Mouse (Mus musculus) stomach, embryonic 14.5 days (tissue): Measurements from ENCODE around the gene Tmem184c. TPM values are rescaled to one million over a fixed set of nuclear protein-coding genes. Genes with fewer than 3 reads are reported as not detected.

Experiments used
- ATAC-seq: fragments of 200-750 bp; cut with Nextera tagmentation; 2 replicates; pipeline ENCODE4 v1.8.0; 2017; ENCODE audit warnings: low read depth, moderate TSS enrichment; ENCODE audit not compliant: insufficient number of reproducible peaks, insufficient read depth, low FRiP score
- H3K27ac ChIP-seq: fragments of 300-500 bp; sonication (generic); 2 replicates; pipeline ENCODE4 v1.5.1; 2014; ENCODE audit warnings: mild to moderate bottlenecking, low read length, moderate library complexity, mixed read lengths
- H3K27me3 ChIP-seq: fragments of 300-500 bp; sonication (generic); 2 replicates; pipeline ENCODE4 v1.6.1; 2014; ENCODE audit warnings: low read length, control low read depth, mixed read lengths; ENCODE audit not compliant: control insufficient read depth, insufficient read depth
- H3K36me3 ChIP-seq: fragments of 300-500 bp; sonication (generic); 2 replicates; pipeline ENCODE4 v1.6.1; 2014; ENCODE audit warnings: mild to moderate bottlenecking, control low read depth, low read length, moderate library complexity, mixed read lengths; ENCODE audit not compliant: control insufficient read depth, insufficient read depth
- H3K4me1 ChIP-seq: fragments of 300-500 bp; sonication (generic); 2 replicates; pipeline ENCODE4 v1.6.1; 2014; ENCODE audit warnings: low read length, control low read depth, mixed read lengths; ENCODE audit not compliant: control insufficient read depth, insufficient read depth
- H3K4me2 ChIP-seq: fragments of 300-500 bp; sonication (generic); replicated peaks from 2 replicates; pipeline ENCODE4 v1.6.1; 2014; ENCODE audit warnings: low read depth, low read length, control low read depth
- H3K4me3 ChIP-seq: fragments of 300-500 bp; sonication (generic); 2 replicates; pipeline ENCODE4 v1.5.1; 2014; ENCODE audit warnings: low read depth, low read length, control low read depth
- H3K9ac ChIP-seq: fragments of 300-500 bp; sonication (generic); replicated peaks from 2 replicates; pipeline ENCODE4 v1.6.1; 2014; ENCODE audit warnings: low read depth, mild to moderate bottlenecking, control low read depth, low read length, moderate library complexity, mixed read lengths
- H3K9me3 ChIP-seq: fragments of 300-500 bp; sonication (generic); 2 replicates; pipeline ENCODE4 v1.6.1; 2016; ENCODE audit warnings: low read depth, low read length, control low read depth; ENCODE audit not compliant: control insufficient read depth
- WGBS: fragments of 180-500 bp; shearing (Covaris S2); extraction: QIAGEN DNeasy Blood & Tissue Kit; methylation state at CpG from one replicate; pipeline ENCODE4 v1.1.7; 2014; 5-methylcytosine and 5-hydroxymethylcytosine counted together
- polyA plus RNA-seq: library from polyadenylated mRNA; unstranded; fragments of >200 nt; fragmentation: Nextera tagmentation; extraction: Ambion mirVana; gene quantifications from 2 replicates; pipeline ENCODE4 v1.2.1, GENCODE M21; 2014

Tmem184c gene
- polyA plus RNA-seq, 1 experiment from 2014 or later, result 35.7 TPM

GRCm38 (mm10) chr8:77630691-77631090 lies 20.2 kb upstream of the Tmem184c start:
- 0 out of 2 replicates have a peak, but pooled peaks cover 5% of the 10 kb centered on the region for H3K4me1 ChIP-seq
- no peaks in the 10 kb centered on the region for H3K27me3 ChIP-seq
- H3K4me2 ChIP-seq, result no peak overlapping the region
- no peak for ATAC-seq
- H3K36me3 ChIP-seq, result no peaks in the 10 kb centered on the region
- 35% methylated on average over 3 of the region's 3 CpGs for WGBS
- H3K4me3 ChIP-seq, result no peak overlapping the region
- H3K27ac ChIP-seq, result no peak overlapping the region
- H3K9ac ChIP-seq, result no peak overlapping the region
- H3K9me3 ChIP-seq, result no peaks in the 10 kb centered on the region

- Histone ChIP-seq H3K36me3 (no peaks in the 10 kb centered on the region), H3K4me2 (no peak overlapping the region), H3K9me3 (no peaks in the 10 kb centered on the region), H3K9ac (no peak overlapping the region), H3K27me3 (no peaks in the 10 kb centered on the region), H3K27ac (no peak overlapping the region), H3K4me3 (no peak overlapping the region), H3K4me1 (0 out of 2 replicates have a peak, but pooled peaks cover 5% of the 10 kb centered on the region)
- peak; percentile 49; the same call in 1 of the 2 replicates for ATAC-seq
- WGBS, result 18% methylated on average over 15 of the region's 15 CpGs
These were observed 19.5 kb upstream of the Tmem184c start for GRCm38 (mm10) chr8:77629858-77630537.

- no peaks in the 10 kb centered on the region for H3K27me3 ChIP-seq
- H3K9me3 ChIP-seq, result no peaks in the 10 kb centered on the region
- no peaks in the 10 kb centered on the region for H3K36me3 ChIP-seq
- no peaks in the 10 kb centered on the region for H3K4me1 ChIP-seq
- H3K4me3 ChIP-seq, result no peak overlapping the region
- H3K9ac ChIP-seq, result no peak overlapping the region
- no peak overlapping the region for H3K27ac ChIP-seq
- 88% methylated on average over 7 of the region's 7 CpGs for WGBS
- H3K4me2 ChIP-seq, result no peak overlapping the region
- ATAC-seq, result no peak
These were observed 13.2 kb upstream of the Tmem184c start for GRCm38 (mm10) chr8:77623677-77624209.

GRCm38 (mm10) chr8:77617916-77618315 lies 7.4 kb upstream of the Tmem184c start:
- no peak overlapping the region for H3K4me2 ChIP-seq
- H3K9ac ChIP-seq, result no peak overlapping the region
- H3K4me3 ChIP-seq, result no peak overlapping the region
- H3K4me1 ChIP-seq, result peaks cover 8% of the 10 kb centered on the region; the same call in 1 of the 2 replicates
- ATAC-seq, result peak; percentile 65; the same call in 1 of the 2 replicates
- H3K9me3 ChIP-seq, result no peaks in the 10 kb centered on the region
- WGBS, result 27% methylated on average over 2 of the region's 2 CpGs
- H3K27me3 ChIP-seq, result no peaks in the 10 kb centered on the region
- H3K36me3 ChIP-seq, result no peaks in the 10 kb centered on the region
- H3K27ac ChIP-seq, result no peak overlapping the region

DNA sequence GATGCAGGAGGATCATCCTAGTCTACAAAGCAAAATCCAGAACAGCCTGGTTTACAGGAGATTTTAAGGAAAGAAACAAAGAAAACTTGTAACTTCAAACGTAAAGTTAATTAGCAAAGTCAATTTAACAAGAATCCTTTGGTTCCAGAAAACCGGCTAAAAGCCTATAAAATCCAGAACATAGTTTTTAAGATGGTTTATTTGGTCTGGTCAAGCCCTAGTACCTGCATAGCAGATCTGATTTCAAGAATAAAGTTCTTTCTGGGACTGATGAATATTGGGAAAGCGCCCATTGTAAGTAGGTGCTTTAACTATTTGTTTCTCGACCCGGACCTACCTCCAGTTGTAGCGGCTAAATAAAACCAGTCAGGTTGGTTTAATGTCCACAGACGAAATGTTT lies 877 bp downstream of the Tmem184c start:
- Histone ChIP-seq H3K9ac (peak overlapping the region; percentile 47), H3K27ac (no peak overlapping the region), H3K4me3 (peak overlapping the region; percentile 71), H3K4me2 (peak overlapping the region; percentile 84), H3K9me3 (no peaks in the 10 kb centered on the region), H3K27me3 (no peaks in the 10 kb centered on the region), H3K4me1 (peaks cover 7% of the 10 kb centered on the region; the same call in 1 of the 2 replicates), H3K36me3 (no peaks in the 10 kb centered on the region; the same call in 1 of the 2 replicates)
- WGBS, result 11% methylated on average over 7 of the region's 7 CpGs
- no peak for ATAC-seq

DNA sequence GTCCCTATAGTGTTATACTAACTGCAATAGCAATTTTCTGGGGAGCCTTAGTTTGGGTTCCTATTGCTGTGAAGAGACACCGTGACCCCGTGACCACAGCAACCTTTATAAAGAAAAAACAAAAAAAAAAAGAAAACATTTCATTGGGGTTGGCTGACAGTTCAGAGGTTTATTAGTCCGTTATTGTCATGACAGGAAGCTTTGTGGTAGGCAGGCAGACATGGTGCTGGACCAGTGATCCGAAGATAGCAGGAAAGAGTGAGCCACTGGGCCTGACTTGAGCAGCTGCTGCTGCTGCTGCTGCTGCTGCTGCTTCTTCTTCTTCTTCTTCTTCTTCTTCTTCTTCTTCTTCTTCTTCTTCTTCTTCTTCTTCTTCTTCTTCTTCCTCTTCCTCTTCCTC lies 26.3 kb downstream of the Tmem184c start:
- no peak for ATAC-seq

DNA sequence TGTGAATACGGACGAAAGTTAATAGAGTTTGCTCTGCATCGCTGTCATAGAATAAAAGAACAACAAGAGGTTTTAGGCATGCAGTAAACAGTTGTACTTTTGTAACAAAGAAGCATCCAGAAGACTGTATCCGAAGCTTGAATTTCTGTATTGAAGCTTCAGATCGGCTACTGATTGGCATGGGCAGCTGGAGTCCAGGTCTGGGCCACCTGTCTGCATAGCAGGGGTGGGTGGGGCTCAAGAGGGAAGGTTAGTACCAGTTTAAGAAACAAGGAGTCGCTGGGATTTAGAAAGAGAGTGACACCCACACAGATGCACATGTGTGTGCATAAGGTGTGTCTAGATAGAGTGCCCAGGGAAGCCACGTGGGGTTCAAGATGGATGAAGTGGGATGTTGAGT lies 32.8 kb downstream of the Tmem184c start:
- Histone ChIP-seq H3K27me3 (no peaks in the 10 kb centered on the region), H3K9me3 (no peaks in the 10 kb centered on the region), H3K9ac (no peak overlapping the region), H3K36me3 (peaks cover 25% of the 10 kb centered on the region; the same call in 1 of the 2 replicates), H3K4me2 (no peak overlapping the region), H3K27ac (no peak overlapping the region), H3K4me1 (no peaks in the 10 kb centered on the region), H3K4me3 (no peak overlapping the region)
- 91% methylated on average over 7 of the region's 7 CpGs for WGBS
- no peak for ATAC-seq

More for the DNA sequence above, 26.3 kb downstream of the Tmem184c start:
- Histone ChIP-seq H3K9me3 (no peaks in the 10 kb centered on the region), H3K9ac (no peak overlapping the region), H3K4me1 (no peaks in the 10 kb centered on the region), H3K27me3 (no peaks in the 10 kb centered on the region), H3K36me3 (peaks cover 15% of the 10 kb centered on the region; the same call in 1 of the 2 replicates), H3K4me3 (no peak overlapping the region), H3K4me2 (no peak overlapping the region), H3K27ac (no peak overlapping the region)
- WGBS, result 90% methylated on average over 4 of the region's 4 CpGs

- Histone ChIP-seq H3K4me2 (no peak overlapping the region), H3K9me3 (no peaks in the 10 kb centered on the region), H3K36me3 (peaks cover 21% of the 10 kb centered on the region; the same call in 1 of the 2 replicates), H3K4me3 (no peak overlapping the region), H3K9ac (no peak overlapping the region), H3K4me1 (no peaks in the 10 kb centered on the region), H3K27me3 (no peaks in the 10 kb centered on the region), H3K27ac (no peak overlapping the region)
- 85% methylated on average over 5 of the region's 5 CpGs for WGBS
- ATAC-seq, result no peak
These were observed 36.3 kb downstream of the Tmem184c start for GRCm38 (mm10) chr8:77574229-77574628.
